ENCODE assay signal across 8 mouse cellular contexts in genomic region chr13:113224105-113224504, GRCm38 (mm10). TPM values are rescaled to one million over a fixed set of nuclear protein-coding genes. Genes with fewer than 3 reads are reported as not detected.
DNase-seq lines count a peak whose midpoint lies in the region; ATAC-seq lines count a peak whose summit lies in the region.

No protein-coding gene starts in this region.

- peak overlapping the region; percentile 37 for H3K4me2 ChIP-seq in intestine, embryonic 14.5 days (ENCODE audit: low read length)

- no peaks in the 10 kb centered on the region for H3K27me3 ChIP-seq in intestine, embryonic 14.5 days (replicated peaks; ENCODE audit: control insufficient read depth, insufficient read depth, low read length)

- intact Hi-C loops in left cerebral cortex, postnatal 10 days (cut with DNase I): no loop called here

- 0 out of 2 replicates have a peak, but pooled peaks cover 6% of the 10 kb centered on the region for H3K4me1 ChIP-seq in intestine, embryonic 14.5 days (replicated peaks; ENCODE audit: control insufficient read depth, insufficient read depth, low read length)

- peak; percentile 21 for DNase-seq in urinary bladder, postnatal 25 days (ENCODE audit: low spot score)
- no peak for DNase-seq in urinary bladder, adult 2 months (ENCODE audit: low spot score)
- peak; percentile 45 to 58 for DNase-seq in frontal cortex, postnatal 36 days (ENCODE audit: low spot score in 2 of 2)
- peak; percentile 60 for DNase-seq in intestine, embryonic 14.5 days (ENCODE audit: low spot score)
- peak; percentile 40 to 79 for DNase-seq in left cerebral cortex, postnatal 10 days (ENCODE audit: extremely low spot score in 1 of 2, low spot score in 2 of 2)
- peak; percentile 30 for DNase-seq in ovary, adult 18-20 months (ENCODE audit: low spot score)
- no peak for DNase-seq in embryo, embryonic 10 days (ENCODE audit: low spot score)
- no peak for DNase-seq in thymus, postnatal 14 days

- no peak for ATAC-seq in intestine, embryonic 14.5 days (replicated peaks; ENCODE audit: low FRiP score, low TSS enrichment, low read depth)

- WGBS in intestine, embryonic 14.5 days: 17% methylated on average over 2 of the region's 2 CpGs

- H3K9me3 ChIP-seq in intestine, embryonic 14.5 days (ENCODE audit: control insufficient read depth, low read length): no peaks in the 10 kb centered on the region

- no peaks in the 10 kb centered on the region for H3K36me3 ChIP-seq in intestine, embryonic 14.5 days (ENCODE audit: control insufficient read depth, insufficient read depth, low read length)

- H3K9ac ChIP-seq in intestine, embryonic 14.5 days (ENCODE audit: low read length): no peak overlapping the region

- no peak overlapping the region for H3K27ac ChIP-seq in intestine, embryonic 14.5 days (ENCODE audit: low read depth)

- no peak overlapping the region for H3K4me3 ChIP-seq in intestine, embryonic 14.5 days (ENCODE audit: low read depth, low read length)

RNA-seq across cellular contexts. Expression of gene Gzmk, which starts 1.6 kb away (rescaled TPM):
- 0.07 and 0.23 TPM in 2 replicates for polyA plus RNA-seq in urinary bladder, adult 2 months (2012; rRNA removed)
- 0.13 TPM in 1 of 2 replicates, not detected in the other for polyA plus RNA-seq in intestine, embryonic 14.5 days (2014; fragmentation: Nextera tagmentation; extraction: Ambion mirVana)
- total RNA-seq in left cerebral cortex, postnatal 10 days (2021): under 1 TPM in 1 of 2 experiments, not detected in 1; 0.26 TPM

RNA-seq across cellular contexts. Expression of gene Esm1, which starts 14.6 kb away (rescaled TPM):
- polyA plus RNA-seq in urinary bladder, adult 2 months (2012; rRNA removed): 2.5 and 2.6 TPM in 2 replicates
- polyA plus RNA-seq in intestine, embryonic 14.5 days (2014; fragmentation: Nextera tagmentation; extraction: Ambion mirVana): 3.7 and 4.4 TPM in 2 replicates
- under 1 TPM; 0.84 to 0.87 TPM for total RNA-seq in left cerebral cortex, postnatal 10 days (2021)

Comparison
In these comparisons a context has a peak if more than half of its experiments do, and no peak if none do; other contexts are left out.
1. DNase-seq: peak in urinary bladder, postnatal 25 days (single experiment), frontal cortex, postnatal 36 days (2 of 2), intestine, embryonic 14.5 days (single experiment), left cerebral cortex, postnatal 10 days (2 of 2) and ovary, adult 18-20 months (single experiment); none in urinary bladder, adult 2 months (single experiment), embryo, embryonic 10 days (single experiment) and thymus, postnatal 14 days (single experiment).